In the genomic region with DNA sequence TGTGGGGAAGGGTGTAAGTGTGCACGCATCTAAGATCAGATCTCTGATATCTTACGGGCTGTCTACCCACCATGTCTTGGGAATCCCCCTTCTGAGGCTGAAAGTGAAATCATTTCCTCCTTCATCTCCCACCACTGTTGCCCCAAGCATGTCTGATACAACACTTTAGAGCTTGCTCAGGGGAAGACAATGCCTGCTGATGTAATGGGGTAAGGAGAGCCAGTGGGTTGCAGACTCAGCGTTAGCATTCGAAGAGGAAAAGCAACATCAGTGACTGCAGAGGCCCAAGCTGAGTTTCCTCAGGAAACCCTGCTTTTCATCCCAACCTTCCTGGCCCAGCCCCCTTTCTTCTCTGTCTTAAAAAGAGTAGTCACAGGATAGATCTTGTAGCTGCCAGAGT, we compare ENCODE assay signal across 12 mouse cellular contexts.
DNase-seq lines count a peak whose midpoint lies in the region; ATAC-seq and TF ChIP-seq lines count a peak whose summit lies in the region.
"Had no signal": no experiment of that assay in that cellular context is flagged by ENCODE, and none has a peak within 500 bp of the region (broad histone marks: within the 10 kb centered on the region; RNA-seq: fewer than 3 reads in every experiment).

No protein-coding gene starts in this region.

- no peaks in the 10 kb centered on the region; the same call in 1 of the 2 replicates for H3K4me1 ChIP-seq in lung, embryonic 16.5 days (replicated peaks; ENCODE audit: control insufficient read depth, insufficient read depth, low read length)
- H3K4me1 ChIP-seq in lung, adult 2 months (ENCODE audit: control insufficient read depth, insufficient read depth, low read length) = no peaks in the 10 kb centered on the region; the same call in 1 of the 2 replicates
- H3K4me1 ChIP-seq: forebrain, embryonic 13.5 days; liver, embryonic 13.5 days had no signal

- peak; percentile 65 for ATAC-seq in lung, embryonic 16.5 days (ENCODE audit: low read depth)
- ATAC-seq in granulocyte monocyte progenitor cell, adult 5-6 weeks (replicated peaks; ENCODE audit: poor library complexity, severe bottlenecking) = peak; percentile 20; the same call in 1 of the 2 replicates
- 0 out of 2 replicates have a peak, but pooled peaks have one; percentile 11 for ATAC-seq in megakaryocyte progenitor cell, adult 5-6 weeks (replicated peaks; ENCODE audit: poor library complexity)
- ATAC-seq: forebrain, embryonic 13.5 days had no signal

- 68% methylated on average over 4 of the region's 4 CpGs for WGBS in lung, embryonic 16.5 days
- WGBS in lung, adult 2 months = 48% methylated on average over 4 of the region's 4 CpGs

- H3K9me3 ChIP-seq in lung, embryonic 16.5 days (ENCODE audit: control insufficient read depth, low read length) = no peaks in the 10 kb centered on the region
- H3K9me3 ChIP-seq: forebrain, embryonic 13.5 days had no signal

- no peak for TF ChIP-seq POLR2A in lung, adult 2 months (IDR thresholded peaks at IDR 0.05; ENCODE audit: borderline replicate concordance, extremely low read depth, low read depth, low read length)

- H3K27ac ChIP-seq in lung, embryonic 16.5 days (ENCODE audit: low read length) = peak overlapping the region; percentile 40; the same call in 1 of the 2 replicates
- H3K27ac ChIP-seq: forebrain, embryonic 13.5 days; liver, embryonic 13.5 days had no signal

- no peak overlapping the region for H3K4me2 ChIP-seq in lung, embryonic 16.5 days (ENCODE audit: low read depth, low read length)
- H3K4me2 ChIP-seq: forebrain, embryonic 13.5 days; liver, embryonic 13.5 days had no signal

- no peaks in the 10 kb centered on the region for H3K36me3 ChIP-seq in lung, embryonic 16.5 days (ENCODE audit: control insufficient read depth, insufficient read depth, low read length)
- H3K36me3 ChIP-seq: liver, embryonic 13.5 days had no signal

- H3K9ac ChIP-seq in lung, embryonic 16.5 days (ENCODE audit: low read length) = no peak overlapping the region
- H3K9ac ChIP-seq: forebrain, embryonic 13.5 days; liver, embryonic 13.5 days had no signal

- no peak for TF ChIP-seq CTCF in lung, adult 2 months (IDR thresholded peaks at IDR 0.05; ENCODE audit: insufficient read depth, low read length)

- intact Hi-C loops in heart, postnatal 14 days (cut with DNase I) = no loop called here

- H3K27me3 ChIP-seq in lung, embryonic 16.5 days (ENCODE audit: control insufficient read depth, insufficient read depth, low read depth, low read length) = no peaks in the 10 kb centered on the region
- H3K27me3 ChIP-seq: forebrain, embryonic 13.5 days; liver, embryonic 13.5 days had no signal

- H3K4me3 ChIP-seq in lung, embryonic 16.5 days (ENCODE audit: low read length) = no peak overlapping the region
- no peak overlapping the region for H3K4me3 ChIP-seq in lung, adult 2 months (replicated peaks; ENCODE audit: extremely low read depth, low read depth, low read length)
- H3K4me3 ChIP-seq: forebrain, embryonic 13.5 days; liver, embryonic 13.5 days had no signal

- DNase-seq in lung, adult 2 months = no peak
- peak; percentile 4 to 6 for DNase-seq in heart, postnatal 14 days
- no peak for DNase-seq in cerebellum, adult 9-10 months
- no peak for DNase-seq in right cerebral cortex, postnatal 25 days
- DNase-seq: adrenal gland, postnatal 36 days; cerebellum, postnatal 25 days; kidney, postnatal 25 days; liver, embryonic 13.5 days had no signal

Comparison
In these comparisons a context has a peak if more than half of its experiments do, and no peak if none do; other contexts are left out.
1. ATAC-seq: peak in every context shown above with its lines; median percentile 65 in lung, embryonic 16.5 days; 20 in granulocyte monocyte progenitor cell, adult 5-6 weeks; 11 in megakaryocyte progenitor cell, adult 5-6 weeks.
2. DNase-seq: peak in heart, postnatal 14 days (2 of 2); none in lung, adult 2 months (single experiment), cerebellum, adult 9-10 months (single experiment) and right cerebral cortex, postnatal 25 days (single experiment).